Mouse (Mus musculus): ENCODE measurements around the gene Rab25. TPM values are rescaled to one million over a fixed set of nuclear protein-coding genes. Genes with fewer than 3 reads are reported as not detected.
"Not testable (repeated sequence)": the region's sequence is repeated elsewhere in the genome, so short reads cannot be mapped to it uniquely, and the experiment has no call there.

The Rab25 gene
- not detected for total RNA-seq (2021)
- polyA plus RNA-seq (2012; rRNA removed): 2.2 TPM in 1 of 2 replicates, not detected in the other
- long read RNA-seq: 0 reads

- 73% methylated on average over 18 of the region's 18 CpGs for WGBS
- H3K4me1 ChIP-seq (ENCODE audit: control insufficient read depth, insufficient read depth, low read length): peaks cover 3% of the 10 kb centered on the region
- no peak for DNase-seq
- H3K36me3 ChIP-seq (ENCODE audit: control insufficient read depth, insufficient read depth, low read length): no peaks in the 10 kb centered on the region
- intact Hi-C loops (cut with DNase I): no loop called here
- no peaks in the 10 kb centered on the region for H3K79me2 ChIP-seq (replicated peaks; ENCODE audit: control insufficient read depth, insufficient read depth, low read length)
- no peaks in the 10 kb centered on the region for H3K27me3 ChIP-seq (ENCODE audit: control insufficient read depth, insufficient read depth, low read length)
- no peak within 1 kb of the TSS for H3K9ac ChIP-seq (ENCODE audit: low read depth, low read length)
- H3K27ac ChIP-seq: no peak within 1 kb of the TSS
- no peak within 1 kb of the TSS for H3K4me3 ChIP-seq
- TF ChIP-seq EP300 (IDR thresholded peaks at IDR 0.05; ENCODE audit: insufficient read depth, low read depth, low read length): no peak
- no peak for TF ChIP-seq CTCF (IDR thresholded peaks at IDR 0.05)
- no peak for TF ChIP-seq POLR2A (IDR thresholded peaks at IDR 0.05; ENCODE audit: insufficient read depth, low read depth, low read length)
These were observed at the start of gene Rab25 for GRCm38 (mm10) chr3:88548180-88548917. TSS of gene Rab25 (minus strand) at chr3:88548300.

DNA sequence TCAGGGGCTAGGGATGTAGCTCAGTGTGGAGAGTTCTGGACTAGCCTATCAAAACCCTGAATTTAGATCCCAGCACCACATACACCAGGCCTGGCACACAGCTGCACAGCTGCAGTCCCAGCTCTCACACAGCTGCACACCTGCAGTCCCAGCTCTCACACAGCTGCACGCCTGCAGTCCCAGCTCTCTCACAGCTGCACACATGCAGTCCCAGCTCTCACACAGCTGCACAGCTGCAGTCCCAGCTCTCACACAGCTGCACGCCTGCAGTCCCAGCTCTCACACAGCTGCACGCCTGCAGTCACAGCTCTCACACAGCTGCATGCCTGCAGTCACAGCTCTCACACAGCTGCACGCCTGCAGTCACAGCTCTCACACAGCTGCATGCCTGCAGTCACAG is 48.4 kb upstream of the Rab25 start:
- H3K4me3 ChIP-seq; H3K27me3 ChIP-seq (ENCODE audit: control insufficient read depth, insufficient read depth, low read length); H3K79me2 ChIP-seq (replicated peaks; ENCODE audit: control insufficient read depth, insufficient read depth, low read length); H3K27ac ChIP-seq; DNase-seq; H3K9ac ChIP-seq (ENCODE audit: low read depth, low read length); H3K4me1 ChIP-seq (ENCODE audit: control insufficient read depth, insufficient read depth, low read length); H3K36me3 ChIP-seq (ENCODE audit: control insufficient read depth, insufficient read depth, low read length); intact Hi-C loops (cut with DNase I): not testable (repeated sequence)
- WGBS: 90% methylated on average over 4 of the region's 4 CpGs

GRCm38 (mm10) chr3:88593893-88594580 is 45.9 kb upstream of the Rab25 start:
- H3K27ac ChIP-seq: no peak overlapping the region
- intact Hi-C loops (cut with DNase I): loop anchor here (2.0 kb wide), 1 partner anchor 145 kb away; no protein-coding TSS in a partner anchor
- no peaks in the 10 kb centered on the region for H3K79me2 ChIP-seq (replicated peaks; ENCODE audit: control insufficient read depth, insufficient read depth, low read length)
- no peaks in the 10 kb centered on the region for H3K36me3 ChIP-seq (ENCODE audit: control insufficient read depth, insufficient read depth, low read length)
- 42% methylated on average over 10 of the region's 10 CpGs for WGBS
- DNase-seq: no peak
- no peaks in the 10 kb centered on the region for H3K27me3 ChIP-seq (ENCODE audit: control insufficient read depth, insufficient read depth, low read length)
- no peak overlapping the region for H3K9ac ChIP-seq (ENCODE audit: low read depth, low read length)
- no peak for TF ChIP-seq EP300 (IDR thresholded peaks at IDR 0.05; ENCODE audit: insufficient read depth, low read depth, low read length)
- TF ChIP-seq POLR2A (IDR thresholded peaks at IDR 0.05; ENCODE audit: insufficient read depth, low read depth, low read length): no peak
- no peak for TF ChIP-seq CTCF (IDR thresholded peaks at IDR 0.05)
- H3K4me1 ChIP-seq (ENCODE audit: control insufficient read depth, insufficient read depth, low read length): peaks cover 6% of the 10 kb centered on the region
- no peak overlapping the region for H3K4me3 ChIP-seq

DNA sequence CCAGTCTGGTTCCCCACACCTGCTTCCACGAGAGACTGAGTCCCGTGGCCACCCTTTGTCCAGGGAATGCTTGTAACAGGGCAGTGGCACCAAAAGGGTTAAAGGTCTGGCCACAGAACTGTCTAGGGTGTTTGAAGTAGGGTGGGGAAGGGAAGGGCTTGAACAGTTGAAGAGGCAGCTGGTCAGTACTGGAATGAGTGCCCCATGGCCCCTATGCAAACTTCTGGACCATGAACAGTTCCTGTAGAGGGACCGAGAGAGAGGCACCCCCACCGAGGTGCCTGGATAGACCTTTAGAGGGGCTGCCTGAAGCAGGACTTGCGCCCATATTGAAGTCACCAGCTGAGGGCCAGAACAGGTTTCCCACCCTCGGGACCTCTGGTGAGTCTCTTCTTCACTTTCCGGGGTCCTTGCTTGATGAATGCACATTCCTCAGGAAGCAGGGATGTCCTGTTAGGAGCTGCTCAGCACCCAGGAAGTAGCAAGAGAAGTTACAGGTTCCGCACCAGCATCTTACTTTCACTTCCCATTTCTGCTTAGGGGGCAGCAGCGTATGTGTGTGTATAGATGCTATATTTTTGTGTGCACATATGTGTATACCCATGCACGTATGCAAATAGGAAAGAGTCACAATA is 45.0 kb upstream of the Rab25 start:
- H3K27ac ChIP-seq: peak overlapping the region; percentile 75
- no peaks in the 10 kb centered on the region for H3K79me2 ChIP-seq (replicated peaks; ENCODE audit: control insufficient read depth, insufficient read depth, low read length)
- intact Hi-C loops (cut with DNase I): loop anchor here (2.0 kb wide), 1 partner anchor 146 kb away; no protein-coding TSS in a partner anchor

GRCm38 (mm10) chr3:88591950-88592731 is 44.0 kb upstream of the Rab25 start:
- intact Hi-C loops (cut with DNase I): loop anchor here (2.0 kb wide), 1 partner anchor 147 kb away; no protein-coding TSS in a partner anchor
- H3K27me3 ChIP-seq (ENCODE audit: control insufficient read depth, insufficient read depth, low read length): no peaks in the 10 kb centered on the region
- H3K79me2 ChIP-seq (replicated peaks; ENCODE audit: control insufficient read depth, insufficient read depth, low read length): no peaks in the 10 kb centered on the region
- H3K4me1 ChIP-seq (ENCODE audit: control insufficient read depth, insufficient read depth, low read length): peaks cover 6% of the 10 kb centered on the region
- peak; percentile 36 to 43 for DNase-seq
- peak overlapping the region; percentile 1; the same call in 1 of the 2 replicates for H3K9ac ChIP-seq (ENCODE audit: low read depth, low read length)
- peak; percentile 84 for TF ChIP-seq CTCF (IDR thresholded peaks at IDR 0.05)
- TF ChIP-seq POLR2A (IDR thresholded peaks at IDR 0.05; ENCODE audit: insufficient read depth, low read depth, low read length): no peak
- WGBS: 12% methylated on average over 9 of the region's 9 CpGs
- H3K27ac ChIP-seq: peak overlapping the region; percentile 75
- no peaks in the 10 kb centered on the region for H3K36me3 ChIP-seq (ENCODE audit: control insufficient read depth, insufficient read depth, low read length)
- H3K4me3 ChIP-seq: peak overlapping the region; percentile 19

More for the DNA sequence above, 45.0 kb upstream of the Rab25 start:
- H3K36me3 ChIP-seq (ENCODE audit: control insufficient read depth, insufficient read depth, low read length): no peaks in the 10 kb centered on the region
- no peak overlapping the region for H3K4me3 ChIP-seq
- TF ChIP-seq POLR2A (IDR thresholded peaks at IDR 0.05; ENCODE audit: insufficient read depth, low read depth, low read length): no peak
- TF ChIP-seq CTCF (IDR thresholded peaks at IDR 0.05): no peak
- TF ChIP-seq EP300 (IDR thresholded peaks at IDR 0.05; ENCODE audit: insufficient read depth, low read depth, low read length): no peak
- H3K4me1 ChIP-seq (ENCODE audit: control insufficient read depth, insufficient read depth, low read length): peaks cover 6% of the 10 kb centered on the region
- DNase-seq: peak; percentile 30 to 31
- H3K9ac ChIP-seq (ENCODE audit: low read depth, low read length): no peak overlapping the region
- H3K27me3 ChIP-seq (ENCODE audit: control insufficient read depth, insufficient read depth, low read length): no peaks in the 10 kb centered on the region
- WGBS: 58% methylated on average over 10 of the region's 10 CpGs

Data from heart, adult 2 months (tissue).